In genomic region chr7:145015463-145016085, GRCm38 (mm10) we compare ENCODE assay signal across 14 mouse cellular contexts.
DNase-seq lines count a peak whose midpoint lies in the region; ATAC-seq lines count a peak whose summit lies in the region.
"Had no signal": no experiment of that assay in that cellular context is flagged by ENCODE, and none has a peak within 500 bp of the region (broad histone marks: within the 10 kb centered on the region; RNA-seq: fewer than 3 reads in every experiment).

No protein-coding gene starts in this region.

- H3K4me2 ChIP-seq in midbrain, embryonic 11.5 days: no peak overlapping the region
- H3K4me2 ChIP-seq in midbrain, embryonic 16.5 days (ENCODE audit: low read length): no peak overlapping the region
- no peak overlapping the region for H3K4me2 ChIP-seq in embryonic facial prominence, embryonic 12.5 days (replicated peaks)
- peak overlapping the region; percentile 22; the same call in 1 of the 2 replicates for H3K4me2 ChIP-seq in neural tube, embryonic 13.5 days
- H3K4me2 ChIP-seq: heart, embryonic 12.5 days; liver, embryonic 13.5 days had no signal

- peak overlapping the region; percentile 44; the same call in 1 of the 2 replicates for H3K27ac ChIP-seq in heart, embryonic 10.5 days
- peak overlapping the region; percentile 15; the same call in 1 of the 2 replicates for H3K27ac ChIP-seq in midbrain, embryonic 11.5 days (ENCODE audit: low read depth, low read length)
- H3K27ac ChIP-seq in midbrain, embryonic 16.5 days (ENCODE audit: low read length): no peak overlapping the region
- H3K27ac ChIP-seq in embryonic facial prominence, embryonic 12.5 days: no peak overlapping the region
- no peak overlapping the region; the same call in 1 of the 2 replicates for H3K27ac ChIP-seq in neural tube, embryonic 13.5 days (replicated peaks)
- H3K27ac ChIP-seq: liver, embryonic 13.5 days had no signal

- H3K36me3 ChIP-seq in heart, embryonic 10.5 days: no peaks in the 10 kb centered on the region
- H3K36me3 ChIP-seq in midbrain, embryonic 11.5 days (ENCODE audit: control insufficient read depth, insufficient read depth, low read length): no peaks in the 10 kb centered on the region
- H3K36me3 ChIP-seq in midbrain, embryonic 16.5 days (ENCODE audit: control insufficient read depth, insufficient read depth, low read length): no peaks in the 10 kb centered on the region
- H3K36me3 ChIP-seq in embryonic facial prominence, embryonic 12.5 days: no peaks in the 10 kb centered on the region
- H3K36me3 ChIP-seq in neural tube, embryonic 13.5 days: no peaks in the 10 kb centered on the region
- H3K36me3 ChIP-seq: heart, embryonic 12.5 days; liver, embryonic 13.5 days had no signal

- WGBS in heart, embryonic 10.5 days: 53% methylated on average over 22 of the region's 22 CpGs
- 28% methylated on average over 22 of the region's 22 CpGs for WGBS in midbrain, embryonic 11.5 days
- WGBS in midbrain, embryonic 16.5 days: 19% methylated on average over 22 of the region's 22 CpGs
- WGBS in embryonic facial prominence, embryonic 12.5 days: 47% methylated on average over 22 of the region's 22 CpGs
- WGBS in neural tube, embryonic 13.5 days: 8% methylated on average over 22 of the region's 22 CpGs

- no peak overlapping the region for H3K4me3 ChIP-seq in heart, embryonic 10.5 days
- H3K4me3 ChIP-seq in midbrain, embryonic 11.5 days (ENCODE audit: low read depth, low read length): no peak overlapping the region
- no peak overlapping the region for H3K4me3 ChIP-seq in midbrain, embryonic 16.5 days (ENCODE audit: low read depth, low read length)
- no peak overlapping the region for H3K4me3 ChIP-seq in embryonic facial prominence, embryonic 12.5 days
- H3K4me3 ChIP-seq in neural tube, embryonic 13.5 days: no peak overlapping the region
- H3K4me3 ChIP-seq: heart, embryonic 12.5 days; liver, embryonic 13.5 days had no signal

- no peaks in the 10 kb centered on the region for H3K9me3 ChIP-seq in heart, embryonic 10.5 days
- no peaks in the 10 kb centered on the region for H3K9me3 ChIP-seq in midbrain, embryonic 11.5 days (ENCODE audit: control insufficient read depth, low read length)
- H3K9me3 ChIP-seq in midbrain, embryonic 16.5 days (replicated peaks; ENCODE audit: control insufficient read depth, low read length, poor library complexity, severe bottlenecking): no peaks in the 10 kb centered on the region
- no peaks in the 10 kb centered on the region for H3K9me3 ChIP-seq in embryonic facial prominence, embryonic 12.5 days
- H3K9me3 ChIP-seq in neural tube, embryonic 13.5 days: no peaks in the 10 kb centered on the region
- H3K9me3 ChIP-seq: heart, embryonic 12.5 days; liver, embryonic 13.5 days had no signal

- H3K9ac ChIP-seq in midbrain, embryonic 11.5 days (ENCODE audit: low read length): peak overlapping the region; percentile 33; the same call in 1 of the 2 replicates
- no peak overlapping the region for H3K9ac ChIP-seq in midbrain, embryonic 16.5 days (ENCODE audit: low read depth, low read length)
- H3K9ac ChIP-seq in embryonic facial prominence, embryonic 12.5 days: 0 out of 2 replicates have a peak overlapping the region, but pooled peaks have one; percentile 11
- no peak overlapping the region for H3K9ac ChIP-seq in neural tube, embryonic 13.5 days
- H3K9ac ChIP-seq: heart, embryonic 12.5 days; liver, embryonic 13.5 days had no signal

- ATAC-seq in midbrain, embryonic 11.5 days (ENCODE audit: low FRiP score): peak; percentile 85
- ATAC-seq in midbrain, embryonic 16.5 days: no peak
- ATAC-seq in embryonic facial prominence, embryonic 12.5 days (ENCODE audit: insufficient number of reproducible peaks, insufficient read depth, low FRiP score, low TSS enrichment): no peak
- peak; percentile 71 for ATAC-seq in neural tube, embryonic 13.5 days (ENCODE audit: low read depth)
- ATAC-seq: CD4-positive, CD25-positive, alpha-beta regulatory T cell, adult 4 months had no signal

- DNase-seq in heart, embryonic 10.5 days (ENCODE audit: low spot score): peak; percentile 78
- DNase-seq in heart, adult 9 months (ENCODE audit: low spot score in 2 of 2): no peak
- peak; percentile 87 for DNase-seq in midbrain, embryonic 11.5 days (ENCODE audit: low spot score, missing footprints)
- no peak for DNase-seq in left cerebral cortex, postnatal 36 days (ENCODE audit: low spot score in 2 of 2)
- DNase-seq in liver: no peak
- DNase-seq: gastrocnemius, postnatal 14 days; liver, embryonic 13.5 days; lung, postnatal 14 days; thymus, adult 18-20 months had no signal

- peaks cover 6% of the 10 kb centered on the region for H3K27me3 ChIP-seq in heart, embryonic 10.5 days (ENCODE audit: insufficient read depth, poor library complexity, severe bottlenecking)
- no peaks in the 10 kb centered on the region for H3K27me3 ChIP-seq in midbrain, embryonic 11.5 days (ENCODE audit: control insufficient read depth, insufficient read depth, low read length)
- no peaks in the 10 kb centered on the region for H3K27me3 ChIP-seq in midbrain, embryonic 16.5 days (ENCODE audit: control insufficient read depth, insufficient read depth, low read depth, low read length)
- no peaks in the 10 kb centered on the region for H3K27me3 ChIP-seq in embryonic facial prominence, embryonic 12.5 days
- H3K27me3 ChIP-seq in neural tube, embryonic 13.5 days: no peaks in the 10 kb centered on the region
- H3K27me3 ChIP-seq: liver, embryonic 13.5 days had no signal

- intact Hi-C loops in left cerebral cortex, postnatal 36 days (cut with DNase I): no loop called here

- H3K4me1 ChIP-seq in heart, embryonic 10.5 days: peaks cover 14% of the 10 kb centered on the region
- peaks cover 11% of the 10 kb centered on the region for H3K4me1 ChIP-seq in midbrain, embryonic 11.5 days (ENCODE audit: control insufficient read depth, insufficient read depth, low read length)
- H3K4me1 ChIP-seq in midbrain, embryonic 16.5 days (ENCODE audit: control insufficient read depth, insufficient read depth, low read length): peaks cover 7% of the 10 kb centered on the region; the same call in 1 of the 2 replicates
- H3K4me1 ChIP-seq in embryonic facial prominence, embryonic 12.5 days: 0 out of 2 replicates have a peak, but pooled peaks cover 7% of the 10 kb centered on the region
- H3K4me1 ChIP-seq in neural tube, embryonic 13.5 days (replicated peaks): peaks cover 14% of the 10 kb centered on the region
- H3K4me1 ChIP-seq: liver, embryonic 13.5 days had no signal

Comparison
In these comparisons a context has a peak if more than half of its experiments do, and no peak if none do; other contexts are left out.
1. DNase-seq: peak in heart, embryonic 10.5 days (single experiment) and midbrain, embryonic 11.5 days (single experiment); none in heart, adult 9 months (0 of 2), left cerebral cortex, postnatal 36 days (0 of 2) and liver (single experiment).
2. H3K27ac ChIP-seq: peak in heart, embryonic 10.5 days (single experiment) and midbrain, embryonic 11.5 days (single experiment); none in midbrain, embryonic 16.5 days (single experiment), embryonic facial prominence, embryonic 12.5 days (single experiment) and neural tube, embryonic 13.5 days (single experiment).
3. ATAC-seq: peak in midbrain, embryonic 11.5 days (single experiment) and neural tube, embryonic 13.5 days (single experiment); none in midbrain, embryonic 16.5 days (single experiment) and embryonic facial prominence, embryonic 12.5 days (single experiment).
4. H3K9ac ChIP-seq: peak in midbrain, embryonic 11.5 days (single experiment) and embryonic facial prominence, embryonic 12.5 days (single experiment); none in midbrain, embryonic 16.5 days (single experiment) and neural tube, embryonic 13.5 days (single experiment).